Mouse (Mus musculus) cerebellum, adult 8-10 months (tissue): Measurements from ENCODE around the gene Irgc1.
"Not testable (repeated sequence)": the region's sequence is repeated elsewhere in the genome, so short reads cannot be mapped to it uniquely, and the experiment has no call there.

Source experiments
- DNase-seq: peaks from one replicate; pipeline ENCODE4 v3.0.0; 2022

The Irgc1 gene

DNA sequence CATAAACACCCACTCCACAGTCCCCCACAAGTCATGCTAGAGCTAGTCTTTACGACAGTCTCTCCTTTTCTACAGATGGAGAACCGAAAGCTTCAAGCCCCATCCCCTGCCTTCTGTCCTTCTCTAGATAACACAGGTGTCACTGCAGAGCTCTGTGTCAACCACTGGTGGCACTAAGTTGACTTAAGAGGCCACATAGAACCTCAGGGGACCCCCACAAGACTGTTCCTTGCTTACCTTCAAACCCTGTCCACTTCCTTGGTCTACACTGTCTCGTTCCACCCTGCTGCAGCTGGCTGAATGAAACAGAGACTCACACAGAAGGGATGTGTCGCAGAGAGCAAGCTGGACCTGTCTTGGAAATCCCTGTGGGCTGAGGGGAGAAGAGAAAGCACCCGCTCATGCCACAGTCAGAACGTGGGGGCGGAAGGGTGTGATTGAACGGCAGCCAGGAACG lies at the start of gene Irgc1:
Irgc1 (minus strand) TSS at position 443 of the 457 bp plus-strand sequence.
- DNase-seq, result no peak

DNA sequence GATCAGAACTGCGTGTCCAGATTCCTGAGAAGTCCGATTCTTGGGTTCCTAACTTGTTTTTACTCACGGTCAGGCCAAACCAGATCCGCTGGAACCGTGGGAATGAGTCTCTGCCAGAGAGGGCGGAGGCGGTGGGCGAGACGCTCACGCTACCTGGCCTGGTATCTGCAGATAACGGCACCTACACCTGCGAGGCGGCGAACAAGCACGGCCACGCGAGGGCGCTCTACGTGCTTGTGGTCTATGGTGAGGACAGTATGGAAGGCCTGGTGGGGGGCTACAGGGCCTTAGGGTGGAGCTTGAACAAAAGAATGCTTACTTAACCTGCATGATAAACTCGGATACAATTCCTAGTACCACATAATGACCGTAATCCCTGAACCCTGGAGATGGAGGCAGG lies 49.4 kb upstream of the Irgc1 start:
- DNase-seq, result no peak

DNA sequence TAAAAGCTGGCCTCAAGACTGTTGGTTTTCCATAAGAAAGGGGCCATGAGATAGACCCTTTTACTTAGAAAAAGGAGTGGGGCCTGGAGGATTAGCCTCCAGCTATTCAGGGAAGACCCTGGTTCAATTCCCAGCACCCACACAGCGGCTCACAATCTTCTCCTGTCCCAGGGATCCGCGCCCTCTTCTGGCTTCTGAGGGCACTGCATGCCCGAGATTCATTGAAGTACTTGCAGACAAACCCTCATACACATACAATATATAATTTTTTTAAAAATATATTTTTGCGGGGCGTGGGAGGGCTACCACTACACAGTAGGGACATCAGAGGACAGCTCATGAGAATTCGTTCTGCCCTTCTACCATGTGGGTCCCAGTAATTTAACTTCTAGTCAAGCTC lies 48.8 kb upstream of the Irgc1 start:
- DNase-seq, result no peak

DNA sequence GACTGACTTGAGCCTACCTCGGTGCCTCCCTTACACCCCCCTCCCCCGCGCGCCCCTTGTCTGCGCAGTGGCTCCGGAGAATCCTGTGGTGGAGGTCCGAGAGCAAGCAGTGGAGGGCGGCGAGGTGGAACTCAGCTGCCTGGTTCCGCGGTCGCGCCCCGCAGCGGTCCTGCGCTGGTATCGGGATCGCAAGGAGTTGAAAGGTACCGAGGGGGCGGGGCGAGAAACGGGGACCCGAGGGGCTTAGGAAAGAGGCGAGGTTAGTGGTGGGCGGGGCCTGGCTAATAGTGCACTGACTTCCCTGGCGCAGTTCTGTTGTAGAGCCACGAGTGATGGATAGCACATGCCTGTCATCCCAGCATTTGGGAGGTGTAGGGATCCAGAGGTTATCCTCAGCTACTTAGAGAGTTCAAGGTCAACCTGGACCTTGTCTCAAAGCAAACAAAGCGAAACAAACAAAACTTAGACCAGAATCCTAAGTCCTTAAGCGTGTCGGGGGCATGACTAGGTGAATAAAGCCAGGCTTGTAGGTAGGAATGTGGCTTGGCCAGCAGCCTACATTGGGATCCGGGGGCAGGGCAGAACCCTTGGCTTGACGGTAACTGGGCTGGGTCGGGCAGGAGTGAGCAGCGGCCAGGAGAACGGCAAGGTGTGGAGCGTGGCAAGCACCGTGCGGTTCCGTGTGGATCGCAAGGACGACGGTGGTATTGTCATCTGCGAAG lies 47.9 kb upstream of the Irgc1 start:
- no peak for DNase-seq

DNA sequence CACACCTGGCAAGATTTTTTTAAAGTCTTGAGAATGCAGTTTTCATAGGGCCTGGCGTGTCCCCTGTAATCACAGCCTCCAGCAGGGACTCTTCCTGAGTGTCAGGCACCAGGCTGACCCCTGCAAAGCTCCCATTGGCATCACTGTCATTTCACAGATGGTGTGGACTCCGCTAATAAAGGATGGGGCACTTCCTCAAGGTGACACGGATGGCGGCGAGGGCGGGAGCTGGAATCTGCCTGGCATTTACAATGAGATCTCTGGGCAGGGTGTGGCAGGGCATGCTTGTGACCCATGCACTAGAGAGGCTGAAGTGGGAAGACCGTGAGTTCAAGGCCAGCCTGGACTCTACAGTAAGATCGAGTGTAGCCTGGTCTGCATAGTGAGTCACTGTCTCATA lies 36.2 kb upstream of the Irgc1 start:
- DNase-seq, result no peak

DNA sequence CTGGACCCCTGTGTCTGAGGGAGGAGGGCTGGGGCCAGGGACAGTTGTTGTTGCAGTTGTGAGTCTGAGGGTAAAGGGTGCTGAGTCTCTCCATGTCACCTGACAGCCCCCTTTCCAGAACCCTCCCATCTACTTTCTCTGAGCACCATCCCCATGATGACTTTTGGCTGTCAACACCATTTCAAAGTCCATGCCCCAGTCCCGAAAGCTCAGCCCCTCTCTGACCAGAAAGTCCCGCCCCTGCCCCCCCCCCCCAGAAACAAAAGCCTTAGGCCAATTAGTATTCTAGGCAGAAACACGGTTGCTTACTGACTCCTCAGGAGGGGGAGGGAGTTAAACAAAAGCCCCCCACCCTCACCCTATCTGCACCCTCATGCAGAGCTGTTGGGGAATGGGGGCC lies 35.3 kb upstream of the Irgc1 start:
- no peak for DNase-seq

DNA sequence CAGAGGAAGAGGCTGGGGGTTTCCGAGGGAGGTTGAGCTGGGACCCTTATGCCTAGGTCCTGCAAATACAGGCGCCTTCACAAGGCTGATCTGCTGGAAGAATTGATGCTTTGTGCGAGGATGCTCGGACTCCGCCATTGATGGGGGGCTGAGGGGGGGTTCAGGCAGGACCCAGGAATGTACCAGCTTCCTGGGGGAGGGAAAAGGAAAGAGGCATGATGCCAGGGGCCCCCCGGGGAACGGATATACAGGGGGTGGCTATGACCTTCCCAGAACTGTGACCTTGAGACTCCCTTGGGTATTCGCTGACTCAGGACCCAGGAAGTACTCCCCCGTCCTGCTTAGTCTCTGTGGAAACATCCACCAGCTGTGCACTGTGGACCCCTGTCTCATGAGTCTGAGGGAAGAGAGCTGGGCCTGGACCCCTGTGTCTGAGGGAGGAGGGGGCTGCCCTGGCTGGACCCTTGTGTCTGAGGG lies 34.6 kb upstream of the Irgc1 start:
- DNase-seq, result no peak

DNA sequence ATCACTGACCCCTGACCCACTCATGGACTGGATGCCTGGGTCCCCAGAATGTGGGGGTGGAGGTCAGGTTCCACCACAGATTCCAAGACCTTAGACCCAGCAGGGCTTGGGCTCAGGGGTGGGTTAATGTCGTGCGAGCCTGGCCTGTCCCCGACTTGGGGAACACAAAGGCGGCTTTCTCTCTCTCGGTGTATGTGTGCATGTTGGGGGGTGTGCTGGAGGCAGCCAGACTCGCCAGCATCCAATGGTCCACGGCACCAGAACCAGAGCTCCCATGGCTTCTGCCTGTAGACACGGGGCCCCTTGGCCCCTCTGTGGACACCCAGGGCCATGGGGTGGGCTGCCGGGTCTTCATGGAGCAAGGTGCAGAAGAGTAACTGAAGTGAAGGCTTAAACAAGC lies 33.4 kb upstream of the Irgc1 start:
- DNase-seq, result no peak

DNA sequence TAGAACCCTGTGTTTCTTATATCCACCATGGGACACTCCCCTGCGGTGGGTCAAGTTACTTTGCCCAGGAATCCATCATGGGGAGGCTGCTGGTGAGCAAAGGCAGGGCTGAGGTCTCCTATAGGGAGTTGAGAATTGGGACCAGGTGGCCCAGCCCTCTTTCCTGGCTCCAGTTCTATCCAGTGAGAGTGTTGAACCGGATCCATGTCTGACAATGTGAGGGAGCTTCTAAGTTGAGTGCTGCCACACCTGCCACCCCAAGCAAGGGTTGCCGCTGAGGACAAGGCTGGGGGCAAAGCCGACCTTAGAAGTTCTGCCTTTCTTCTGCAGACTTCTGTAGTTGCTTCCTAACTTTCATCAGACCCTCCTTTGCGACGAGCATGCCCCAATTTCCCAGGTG lies 31.2 kb upstream of the Irgc1 start:
- DNase-seq, result not testable (repeated sequence)

DNA sequence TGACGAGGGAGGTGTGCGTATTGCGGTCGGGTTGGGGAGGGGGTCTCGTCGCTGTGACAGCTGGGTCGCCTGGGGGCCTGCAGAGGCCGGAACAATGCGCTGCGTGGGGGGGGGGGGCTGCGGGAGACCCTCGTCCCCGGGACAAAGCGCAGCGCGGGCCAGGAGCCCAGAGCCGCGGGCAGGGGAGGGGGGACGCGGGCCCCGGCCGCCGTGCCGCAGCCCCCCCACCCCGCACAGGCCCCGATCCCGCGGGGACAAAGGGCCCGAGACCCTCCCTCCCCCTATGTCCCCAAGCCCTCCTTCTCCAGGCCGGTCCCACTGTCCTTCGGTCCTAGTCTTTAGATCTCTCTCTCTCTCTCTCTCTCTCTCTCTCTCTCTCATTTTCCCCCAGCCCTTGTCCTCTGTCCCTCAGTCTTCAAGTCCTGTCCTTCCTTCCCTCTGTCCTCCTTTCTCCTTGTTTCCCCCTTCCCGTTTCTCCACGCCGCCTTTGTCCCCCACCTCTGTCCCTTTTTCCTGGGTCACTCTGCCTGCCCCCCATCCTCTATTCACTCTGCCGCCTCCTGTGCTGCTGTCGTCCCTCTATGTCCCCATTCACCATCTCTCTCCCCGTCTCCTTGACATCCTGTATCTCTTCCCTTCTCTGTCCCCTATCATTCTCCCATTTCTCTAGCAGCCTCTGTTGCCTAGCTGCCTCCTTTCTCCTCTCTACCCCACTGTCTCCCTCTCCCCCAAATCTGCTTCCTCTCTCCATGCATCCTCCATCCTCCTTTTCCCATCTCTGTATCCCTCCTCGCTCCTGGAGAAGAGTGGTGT lies 30.3 kb upstream of the Irgc1 start:
- DNase-seq, result no peak

DNA sequence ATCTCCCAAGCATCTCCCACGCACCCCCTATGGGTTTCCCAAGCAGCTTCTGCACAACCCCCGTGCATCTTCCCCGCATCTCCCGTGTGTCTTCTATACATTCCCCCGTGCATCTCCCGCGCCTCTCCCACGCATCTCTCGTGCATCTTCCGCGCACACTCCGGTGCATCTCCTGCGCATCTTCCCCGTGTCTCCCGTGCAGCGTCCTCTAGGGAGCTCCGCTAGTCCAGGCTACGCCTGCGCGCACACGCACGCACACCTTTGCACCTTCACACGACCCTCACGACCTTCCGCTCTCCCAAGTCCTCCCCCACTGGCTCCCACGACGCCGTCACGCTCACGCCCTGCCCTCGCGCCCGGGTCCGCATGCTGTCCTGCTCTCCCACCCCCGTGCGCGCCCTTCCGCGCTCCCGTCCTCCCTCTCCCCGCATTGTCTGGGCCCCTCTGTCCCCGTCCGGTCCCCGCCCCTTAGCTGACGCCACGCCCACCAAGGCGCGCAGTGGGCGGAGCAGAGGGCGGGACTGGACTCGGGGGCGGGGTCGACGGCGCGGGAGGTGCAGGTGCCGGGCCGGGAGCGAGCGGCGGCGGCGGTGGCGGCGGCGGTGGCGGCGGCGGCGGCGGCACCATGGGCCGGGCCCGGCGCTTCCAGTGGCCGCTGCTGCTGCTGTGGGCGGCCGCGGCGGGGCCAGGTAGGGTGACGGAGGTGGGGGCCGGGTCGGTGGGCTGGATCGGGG lies 29.5 kb upstream of the Irgc1 start, which contains the start of gene Cadm4:
Cadm4 (plus strand) TSS at position 550 of the 734 bp plus-strand sequence.
- DNase-seq, result peak; percentile 96

DNA sequence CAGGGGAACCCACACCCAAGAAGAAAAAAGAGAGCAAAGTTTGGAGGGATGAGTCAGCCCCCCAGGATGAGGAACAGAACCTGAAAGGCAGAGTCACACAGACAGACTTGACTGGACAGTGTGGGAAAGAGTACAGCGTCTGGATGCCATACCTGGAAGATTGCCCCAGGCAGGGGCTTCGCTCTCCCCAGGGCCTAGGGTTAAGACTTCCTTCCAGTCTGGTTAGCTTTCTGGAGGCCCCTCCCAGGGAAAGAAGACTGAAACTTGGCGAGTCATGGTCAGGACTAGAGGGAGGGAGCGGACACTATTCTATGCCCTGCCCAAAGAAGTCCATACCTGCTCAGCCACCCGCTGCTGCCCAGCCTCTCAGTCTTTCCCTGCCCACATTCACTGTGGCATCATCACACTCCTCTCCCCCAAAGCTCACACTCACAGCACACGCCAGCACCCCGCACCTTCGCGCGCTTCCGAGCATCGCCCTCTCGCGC lies 28.9 kb upstream of the Irgc1 start:
- DNase-seq, result no peak

DNA sequence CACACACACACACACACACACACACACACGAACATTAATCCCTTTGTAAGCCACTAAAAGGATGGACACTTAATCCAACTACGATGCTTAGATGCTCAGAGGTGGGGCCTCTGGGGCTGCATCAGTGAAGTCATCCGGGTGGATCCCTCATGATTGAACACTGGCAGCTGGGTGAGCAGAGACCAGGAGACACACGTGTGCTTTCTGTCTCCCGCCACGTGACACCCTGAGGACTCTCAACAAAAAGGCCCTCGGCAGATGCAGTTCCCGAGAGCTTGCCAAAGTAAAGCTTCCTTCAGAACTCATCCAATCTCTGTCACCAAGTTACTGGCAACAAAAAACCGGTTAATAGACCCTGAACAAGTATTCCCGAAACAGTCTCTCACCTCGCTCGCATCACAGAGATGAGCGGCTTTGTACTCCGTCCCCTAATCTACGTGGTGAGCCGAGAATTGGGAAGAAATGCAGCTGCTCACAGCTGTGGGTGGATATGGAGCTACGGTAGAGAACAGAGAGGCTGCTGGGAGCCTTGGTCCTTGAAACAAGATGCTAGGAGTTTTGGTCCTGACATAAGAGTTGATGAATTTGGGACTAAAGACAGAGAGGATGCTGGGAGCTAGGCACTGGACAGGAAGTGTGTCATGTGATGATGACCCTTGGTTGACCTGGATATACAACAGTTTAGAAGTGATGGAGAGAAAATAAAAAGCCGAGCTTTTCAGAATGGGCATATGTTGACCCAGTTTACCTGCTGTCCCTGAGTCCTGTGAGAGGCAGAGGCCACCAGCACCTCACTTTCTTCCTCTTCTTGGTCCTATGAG lies 28.2 kb upstream of the Irgc1 start:
- no peak for DNase-seq

DNA sequence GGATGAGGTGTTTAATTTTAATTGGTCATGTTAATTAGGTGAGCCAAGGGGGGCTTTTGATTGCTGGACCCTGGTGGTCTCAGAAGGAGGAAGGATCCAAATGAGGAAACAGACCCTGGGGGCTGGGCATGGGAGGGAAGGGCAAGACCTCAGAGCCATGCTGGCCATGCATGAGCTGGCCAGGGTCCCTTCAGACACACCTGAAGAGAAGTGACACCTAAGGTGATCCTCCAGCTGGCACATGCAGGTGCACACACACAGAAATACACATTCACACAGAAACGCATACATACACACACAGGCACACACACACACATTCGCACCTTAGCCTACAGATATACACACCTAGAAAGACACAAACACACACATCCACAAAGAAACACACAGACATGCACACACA lies 27.6 kb upstream of the Irgc1 start:
- DNase-seq, result no peak

DNA sequence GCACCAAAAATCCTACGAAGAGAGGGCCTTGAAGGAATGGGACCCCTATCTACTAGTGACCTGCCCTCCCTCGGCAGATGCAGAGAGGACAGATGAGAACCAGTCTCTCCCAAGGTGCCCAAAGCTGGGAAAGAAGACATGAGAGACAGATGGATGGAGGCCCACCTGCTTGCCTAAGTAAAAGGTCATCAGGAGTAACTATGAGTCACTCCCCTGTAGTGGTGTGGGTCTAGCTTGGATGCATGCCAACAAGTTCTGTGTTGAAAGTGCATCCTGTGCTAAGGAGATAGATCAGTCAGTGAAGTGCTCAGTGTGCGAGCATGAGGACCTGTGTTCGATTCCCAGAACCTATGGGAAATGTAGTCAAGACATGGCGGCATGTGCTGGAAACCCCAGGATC lies 26.8 kb upstream of the Irgc1 start:
- DNase-seq, result no peak

DNA sequence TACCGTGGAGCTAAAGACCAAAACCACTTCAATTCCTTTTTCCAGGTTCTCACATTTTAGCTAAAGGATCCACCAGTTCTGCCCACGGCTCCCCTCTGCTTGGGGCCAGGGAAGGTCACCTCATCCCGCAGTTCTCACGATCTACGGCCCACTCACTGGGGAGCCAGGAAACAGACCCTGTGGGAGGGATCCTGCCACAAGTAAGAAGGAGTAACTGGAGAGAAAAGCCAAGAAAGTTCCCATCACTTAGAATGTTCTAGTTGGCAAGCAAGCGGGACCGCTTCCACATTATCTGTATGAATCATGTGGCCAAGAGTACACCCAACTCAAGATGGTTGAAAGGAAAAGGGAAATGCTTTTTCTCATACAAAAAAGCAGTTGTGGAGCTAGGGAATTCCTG lies 24.8 kb upstream of the Irgc1 start:
- no peak for DNase-seq

DNA sequence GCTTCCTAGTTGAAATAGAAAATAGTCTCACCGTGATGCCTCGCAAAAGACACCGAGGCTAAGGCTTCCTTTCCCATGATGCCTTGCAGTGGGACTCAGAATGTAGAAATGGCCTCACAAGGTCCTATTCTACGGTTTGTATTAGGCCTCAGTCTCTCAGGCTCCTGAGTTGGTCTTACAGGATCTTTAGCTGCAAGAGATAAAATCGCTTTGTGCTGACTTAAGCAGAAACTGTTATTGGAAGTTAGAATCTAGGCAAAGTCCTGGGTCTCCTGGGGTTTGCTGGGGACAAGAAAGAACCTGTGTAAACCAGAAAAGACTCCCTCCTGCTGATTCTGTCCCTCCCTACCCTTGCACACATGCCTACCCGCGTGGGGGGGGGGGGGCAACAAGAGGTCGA lies 24.2 kb upstream of the Irgc1 start:
- DNase-seq, result no peak

DNA sequence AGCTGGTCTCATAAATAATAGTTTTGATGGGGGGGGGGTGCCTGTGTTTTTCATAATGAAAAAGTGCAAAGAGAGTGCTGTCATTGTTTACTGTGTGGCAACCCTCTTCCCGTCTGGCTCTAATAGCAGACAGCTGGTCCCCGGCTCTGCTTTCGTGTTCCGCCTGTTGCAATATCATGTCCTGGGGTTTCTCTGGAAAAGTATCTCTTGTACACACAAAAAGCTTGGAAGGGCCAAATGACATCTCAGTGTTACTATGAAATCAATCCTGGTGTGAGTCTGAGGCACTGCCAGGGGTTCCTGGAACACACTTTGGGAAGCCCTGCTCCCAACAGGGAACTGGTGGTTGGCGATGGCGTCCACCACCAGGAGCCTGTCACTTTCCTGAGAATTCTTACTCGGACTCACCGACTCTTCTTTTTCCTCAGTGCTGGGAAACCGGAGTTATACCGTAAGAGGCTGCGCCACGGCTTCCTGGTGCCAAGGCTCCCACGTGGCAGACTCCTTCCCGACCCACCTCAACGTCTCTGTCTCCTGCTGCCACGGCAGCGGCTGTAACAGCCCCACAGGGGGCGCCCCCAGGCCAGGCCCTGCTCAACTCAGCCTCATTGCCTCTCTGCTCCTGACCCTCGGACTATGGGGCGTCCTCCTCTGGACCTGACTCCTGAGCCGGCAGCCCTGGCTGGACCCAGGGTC lies 22.9 kb upstream of the Irgc1 start:
- peak; percentile 42 for DNase-seq

DNA sequence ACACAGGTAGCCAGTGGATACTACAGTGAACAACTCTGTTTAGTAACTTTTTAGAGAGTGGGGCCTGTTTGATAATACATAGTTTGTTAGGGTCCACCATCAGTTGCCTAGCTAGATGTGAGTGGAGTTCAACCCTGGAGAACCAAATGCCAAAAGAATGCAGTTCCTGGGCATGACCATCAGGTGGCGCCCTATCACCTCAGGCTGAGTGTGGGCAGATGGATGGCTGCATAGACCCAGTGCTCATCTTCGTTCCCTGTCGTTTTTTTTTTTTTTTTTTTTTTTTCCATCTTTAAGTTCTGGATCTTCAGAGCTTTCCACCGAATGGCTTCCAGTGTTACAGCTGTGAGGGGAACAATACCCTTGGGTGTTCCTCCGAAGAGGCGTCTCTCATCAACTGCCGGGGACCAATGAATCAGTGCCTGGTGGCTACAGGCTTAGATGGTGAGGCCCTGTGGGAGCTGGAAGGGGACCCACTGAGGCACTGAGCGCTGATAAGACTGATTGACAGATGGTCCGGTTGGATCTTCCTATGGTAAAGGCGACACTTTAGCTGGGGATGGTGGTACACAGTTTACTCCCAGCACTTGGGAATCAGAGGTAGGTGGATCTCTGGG lies 21.9 kb upstream of the Irgc1 start:
- DNase-seq, result peak; percentile 78

DNA sequence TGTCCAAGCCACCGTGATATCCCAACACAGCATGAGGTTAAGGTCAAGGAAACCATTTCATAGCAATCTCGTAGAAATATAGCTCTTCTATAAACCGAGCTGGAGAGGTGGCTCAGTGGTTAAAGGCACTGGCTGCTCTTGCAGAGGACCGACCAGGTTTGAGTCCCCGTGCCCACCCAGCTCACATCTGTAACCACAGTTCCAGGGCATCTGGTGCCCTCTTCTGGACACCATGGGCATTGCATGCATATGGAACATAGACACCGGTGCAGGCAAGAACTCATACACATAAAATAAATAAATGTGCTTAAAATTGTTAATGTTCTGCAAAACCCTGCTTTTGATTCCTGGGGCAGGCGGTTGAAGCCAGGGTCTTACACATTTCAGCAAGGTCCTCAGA lies 20.8 kb upstream of the Irgc1 start:
- no peak for DNase-seq

DNA sequence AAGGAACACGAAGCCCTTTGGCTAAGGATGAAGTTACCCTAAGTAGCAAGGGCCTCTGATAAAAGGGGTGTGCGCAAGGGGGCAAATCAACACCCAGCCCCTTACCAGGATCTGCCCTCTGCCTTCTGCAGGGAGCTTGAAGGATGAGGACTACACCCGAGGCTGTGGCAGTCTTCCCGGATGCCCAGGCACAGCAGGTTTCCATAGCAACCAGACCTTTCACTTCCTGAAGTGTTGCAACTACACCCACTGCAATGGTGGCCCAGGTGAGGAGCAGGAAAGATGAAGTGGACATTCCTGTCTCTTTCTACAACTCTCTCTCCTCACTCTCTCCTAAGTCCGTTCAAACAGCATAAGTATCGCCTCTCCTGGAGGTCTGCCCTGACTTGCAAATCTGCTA lies 20.3 kb upstream of the Irgc1 start:
- DNase-seq, result no peak
